Mouse (Mus musculus): ENCODE data around the gene Lmna. TPM values are rescaled to one million over a fixed set of nuclear protein-coding genes. Genes with fewer than 3 reads are reported as not detected.

Lmna gene
- total RNA-seq (2021), result 10 to 100 TPM; 75.3 to 79.8 TPM
- long read RNA-seq, experiment 1, transcript Lmna-205 (3 exons, 3,948 nt), result minor isoform, 5 of 395 reads
- long read RNA-seq, experiment 1, transcript Lmna-201 (12 exons, 3,156 nt), result minor isoform, 30 of 395 reads
- long read RNA-seq, experiment 1, transcript Lmna-203 (10 exons, 2,021 nt), result major isoform, 49 of 395 reads
- long read RNA-seq, experiment 1, partial matches to known transcripts, result 275 of 395 reads
- long read RNA-seq, experiment 1, other reads (novel, unspliced or antisense), result 34 of 395 reads
- long read RNA-seq, experiment 2, transcript Lmna-205 (3 exons, 3,948 nt), result minor isoform, 6 of 446 reads
- long read RNA-seq, experiment 2, transcript Lmna-203 (10 exons, 2,021 nt), result major isoform, 71 of 446 reads
- long read RNA-seq, experiment 2, transcript Lmna-201 (12 exons, 3,156 nt), result minor isoform, 28 of 446 reads
- long read RNA-seq, experiment 2, partial matches to known transcripts, result 302 of 446 reads
- long read RNA-seq, experiment 2, other reads (novel, unspliced or antisense), result 37 of 446 reads

- intact Hi-C loops (cut with DNase I), result no loop called here
- DNase-seq, result peak; percentile 87 to 92
These were observed at the start of gene Lmna for GRCm38 (mm10) chr3:88509692-88510420. Gene Lmna (minus strand): TSS chr3:88509956.

DNA sequence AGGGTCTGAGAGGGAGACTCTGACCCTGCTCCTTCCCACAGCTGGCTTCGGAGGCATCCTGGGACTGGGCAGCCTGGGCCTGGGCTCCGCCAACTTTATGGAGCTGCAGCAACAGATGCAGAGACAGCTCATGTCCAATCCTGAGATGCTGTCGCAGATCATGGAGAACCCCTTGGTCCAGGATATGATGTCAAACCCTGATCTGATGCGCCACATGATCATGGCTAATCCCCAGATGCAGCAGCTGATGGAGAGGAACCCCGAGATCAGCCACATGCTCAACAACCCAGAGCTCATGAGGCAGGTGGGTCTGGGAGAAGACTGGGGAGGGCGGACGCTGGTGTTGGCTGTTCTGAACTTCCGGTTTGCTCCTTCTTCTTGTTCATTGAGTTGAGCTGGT is 46.9 kb upstream of the Lmna start:
- intact Hi-C loops (cut with DNase I), result no loop called here
- DNase-seq, result no peak

GRCm38 (mm10) chr3:88555731-88556130 is 46.0 kb upstream of the Lmna start:
- intact Hi-C loops (cut with DNase I), result no loop called here
- DNase-seq, result no peak

- intact Hi-C loops (cut with DNase I), result no loop called here
- no peak for DNase-seq
These were observed 45.4 kb upstream of the Lmna start for GRCm38 (mm10) chr3:88555069-88555605.

DNA sequence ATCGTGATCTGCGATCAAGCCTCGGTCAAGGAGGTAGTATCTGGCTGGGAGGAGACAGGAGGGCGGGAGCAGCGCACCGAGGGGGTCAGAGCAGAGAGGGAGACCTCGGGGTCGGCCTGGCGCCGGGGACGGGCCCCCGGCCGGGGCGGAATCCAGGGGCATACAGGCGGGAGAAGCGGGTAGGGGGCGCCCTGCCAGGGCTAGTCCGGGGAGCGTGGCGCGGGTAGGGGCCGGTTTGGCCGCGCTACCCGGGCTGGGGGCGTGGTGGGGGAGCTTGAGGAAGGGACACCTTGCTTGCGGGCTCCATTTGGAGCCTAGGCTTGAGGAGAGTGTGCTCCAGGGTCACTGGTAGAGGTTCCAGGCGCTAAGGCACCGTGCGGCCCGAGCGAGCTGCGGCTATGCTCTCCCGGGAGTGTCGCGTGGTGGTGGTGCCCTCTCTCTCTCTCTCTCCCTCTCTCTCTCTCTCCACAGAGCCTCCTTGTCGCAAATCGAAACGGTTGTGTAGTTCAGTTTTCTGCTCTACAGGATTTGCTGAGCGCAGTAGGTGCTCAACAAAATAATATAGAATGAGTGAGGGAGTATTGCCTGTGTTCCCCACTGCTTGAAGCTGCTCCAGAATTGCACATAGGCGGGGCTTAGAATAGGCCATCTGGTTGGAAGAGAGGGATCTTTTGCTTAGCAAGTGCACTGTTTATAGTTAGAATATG is 44.3 kb upstream of the Lmna start:
- intact Hi-C loops (cut with DNase I), result no loop called here
- DNase-seq, result peak in 1 of 2 experiments; percentile 34

- intact Hi-C loops (cut with DNase I), result no loop called here
- peak; percentile 90 to 91 for DNase-seq
These were observed 43.7 kb upstream of the Lmna start, which contains the start of gene Ubqln4 for GRCm38 (mm10) chr3:88553525-88553879. Gene Ubqln4 (plus strand): TSS chr3:88553758.

DNA sequence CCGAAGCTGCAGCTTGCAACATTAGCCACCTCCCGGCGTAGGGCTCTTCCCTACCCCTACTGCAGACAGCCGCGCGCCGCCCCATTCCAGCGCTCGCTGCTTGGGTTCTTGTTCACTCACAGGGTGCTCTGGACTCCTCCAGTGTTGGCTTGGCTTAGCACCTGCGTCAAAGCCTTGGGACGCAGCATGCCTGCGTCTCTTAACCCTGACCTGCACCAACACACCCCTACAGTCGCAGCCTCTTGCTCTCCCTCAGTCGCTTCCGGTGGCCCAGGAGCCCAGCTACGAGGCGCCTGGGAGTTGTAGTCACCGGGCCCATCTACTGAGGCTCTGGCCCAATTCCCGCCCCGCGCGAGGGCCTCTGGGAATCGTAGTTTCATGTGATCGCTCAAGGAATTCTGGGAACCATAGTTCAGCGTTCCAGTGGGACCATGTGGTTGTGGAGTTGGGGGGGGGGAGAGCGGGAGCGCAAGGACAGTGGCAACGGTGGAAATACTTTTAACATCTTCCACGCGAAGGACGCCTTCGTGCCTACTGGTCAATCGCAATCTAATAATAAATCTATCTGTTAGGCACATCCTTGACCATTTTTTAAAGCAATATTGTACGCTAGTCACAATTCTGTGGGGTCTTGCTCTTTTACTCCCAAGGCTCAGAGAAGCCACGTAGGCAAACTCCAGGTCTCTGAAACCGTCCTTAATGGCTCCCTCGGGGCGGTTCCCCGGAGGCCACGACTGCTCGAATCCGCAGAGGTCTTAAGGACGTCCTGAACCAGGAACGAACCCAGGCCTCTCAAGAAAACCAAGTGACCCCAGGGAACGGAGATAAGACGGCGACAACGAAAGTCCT is 43.1 kb upstream of the Lmna start, which contains the start of gene Lamtor2:
TSS of gene Lamtor2 (minus strand) at position 399 of the 849 bp plus-strand sequence.
- peak; percentile 98 to 99 for DNase-seq
- intact Hi-C loops (cut with DNase I), result no loop called here

DNA sequence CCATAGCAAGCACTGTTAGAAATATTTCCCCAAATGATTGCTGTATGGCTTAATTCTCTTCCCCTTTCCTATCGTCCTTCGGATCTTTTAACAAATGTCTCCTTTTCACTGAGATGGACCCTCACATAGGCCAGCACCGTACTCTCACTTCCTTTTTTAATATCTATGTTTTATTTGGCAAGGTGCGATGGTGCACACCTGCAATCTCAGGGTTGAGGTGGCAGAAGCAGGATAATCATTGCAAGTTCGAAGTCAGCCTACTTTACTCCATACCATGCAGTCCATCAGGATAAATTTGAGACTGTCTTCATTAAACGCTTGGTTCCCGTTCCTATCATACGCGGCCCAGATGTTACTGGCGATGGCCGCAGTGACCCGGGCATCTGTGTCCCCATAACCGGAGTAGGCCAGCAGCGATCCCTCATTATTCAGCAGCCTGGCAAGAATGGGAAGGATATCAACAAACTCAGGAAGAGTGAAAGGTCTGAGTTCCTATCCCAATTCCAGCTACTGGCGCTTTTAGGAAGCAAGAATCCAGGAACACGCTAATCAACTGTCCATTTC is 42.4 kb upstream of the Lmna start:
- DNase-seq, result no peak
- intact Hi-C loops (cut with DNase I), result no loop called here

GRCm38 (mm10) chr3:88551586-88551985 is 41.8 kb upstream of the Lmna start:
- DNase-seq, result no peak
- intact Hi-C loops (cut with DNase I), result loop anchor here (2.0 kb wide), 1 partner anchor 65 kb away; no protein-coding TSS in a partner anchor

DNA sequence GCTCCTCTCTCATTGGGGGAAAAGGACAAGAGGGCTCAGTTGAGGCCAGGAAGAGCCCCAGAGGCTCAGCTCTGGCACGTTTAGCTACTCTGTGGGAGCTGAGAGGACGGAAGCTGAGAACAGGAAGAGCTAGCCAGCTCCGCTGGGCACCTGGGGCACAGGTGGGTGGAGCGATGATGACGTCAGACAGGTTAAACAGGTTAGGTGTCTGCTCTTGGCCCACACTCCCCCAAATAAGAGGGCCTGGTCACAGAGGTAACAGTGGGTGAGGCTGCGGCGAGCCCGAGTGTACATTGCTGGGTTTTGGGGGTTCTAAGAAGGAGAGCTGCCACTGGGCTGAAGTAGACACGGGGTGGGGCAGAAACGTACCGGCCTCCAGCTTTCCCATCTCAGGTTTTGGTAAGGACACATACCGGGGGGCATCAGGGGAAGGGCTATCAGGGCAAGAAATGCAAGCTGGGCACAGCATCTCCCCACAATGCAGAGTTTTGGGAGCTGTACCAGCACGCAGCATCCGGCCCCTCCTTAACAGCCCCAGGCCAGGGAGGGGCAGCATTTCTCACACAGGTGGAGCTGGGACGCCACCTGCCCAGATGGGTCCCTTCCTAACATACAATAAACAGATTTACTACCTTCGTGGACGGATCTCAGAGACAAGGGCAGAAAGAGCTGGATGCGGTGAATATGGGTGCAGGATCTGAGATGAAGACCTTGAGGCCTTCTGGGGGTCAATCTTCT is 38.6 kb upstream of the Lmna start, which contains the start of gene Rab25:
TSS of gene Rab25 (minus strand) at position 121 of the 738 bp plus-strand sequence.
- intact Hi-C loops (cut with DNase I), result no loop called here
- no peak for DNase-seq

DNA sequence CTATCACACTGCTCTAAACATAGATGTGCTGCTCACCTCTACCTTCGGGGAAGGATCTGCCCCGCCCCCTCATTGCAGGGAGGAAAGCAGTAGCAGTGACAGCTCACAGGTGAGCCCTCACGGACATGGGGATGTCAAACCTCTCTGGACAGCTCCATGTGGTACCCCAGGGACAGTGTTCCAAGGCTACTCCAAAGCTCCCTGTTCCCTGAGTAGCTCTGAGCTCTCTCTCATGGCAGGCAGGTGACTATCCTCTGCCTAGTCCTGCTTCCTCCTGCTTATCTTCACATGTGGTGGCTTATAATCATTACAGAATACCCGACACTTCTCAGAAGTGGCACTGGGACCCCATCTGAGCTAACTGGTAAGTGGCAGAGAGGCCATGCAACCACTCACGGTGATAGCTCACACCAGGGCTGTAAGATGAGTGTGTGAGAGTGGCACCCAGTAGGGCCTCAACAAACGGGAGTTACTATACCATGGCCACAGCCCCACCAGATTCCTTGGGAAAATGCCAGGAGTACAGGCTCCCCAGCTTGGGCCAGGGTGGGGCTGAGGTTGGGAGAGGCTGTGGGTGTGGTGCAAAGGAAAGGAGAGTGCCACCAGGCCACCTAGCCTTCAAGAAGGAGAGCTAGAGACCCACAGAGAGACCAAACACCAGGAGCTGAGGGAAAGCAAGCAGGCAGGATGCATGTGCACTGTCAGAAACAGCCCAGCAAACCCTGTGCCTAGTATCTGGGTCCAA is 37.1 kb upstream of the Lmna start:
- intact Hi-C loops (cut with DNase I), result no loop called here
- DNase-seq, result no peak

DNA sequence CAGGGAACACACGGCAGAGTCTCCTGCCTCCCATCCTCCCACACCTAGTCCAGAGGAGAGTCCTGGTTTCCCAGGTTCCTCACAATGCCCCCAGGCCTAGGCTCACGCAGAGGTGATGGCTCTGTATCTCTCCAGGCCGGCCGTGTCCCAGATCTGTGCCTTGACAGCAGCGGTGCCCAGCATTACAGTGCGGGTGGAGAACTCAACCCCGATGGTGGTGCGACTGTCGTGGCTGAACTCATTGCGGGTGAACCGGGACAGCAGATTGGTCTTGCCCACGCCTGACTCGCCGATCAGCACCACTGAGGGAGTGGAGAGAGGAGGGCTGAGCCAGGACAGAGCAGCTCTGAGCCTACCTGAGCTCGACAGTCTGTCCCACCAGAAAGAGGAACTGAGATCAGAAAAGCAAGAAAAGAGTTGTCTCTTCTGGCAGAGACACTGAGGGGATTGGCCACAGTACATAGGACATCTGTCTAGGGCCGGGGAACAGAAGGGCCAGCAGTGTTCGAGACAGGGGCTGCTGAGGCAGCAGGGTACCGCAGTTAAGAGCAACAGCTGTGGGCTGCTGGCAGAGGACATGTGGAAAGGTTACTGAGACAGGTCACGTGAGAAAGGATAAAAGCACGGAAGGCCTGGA is 35.3 kb upstream of the Lmna start:
- DNase-seq, result no peak
- intact Hi-C loops (cut with DNase I), result no loop called here

- no peak for DNase-seq
- intact Hi-C loops (cut with DNase I), result no loop called here
These were observed 34.8 kb upstream of the Lmna start for GRCm38 (mm10) chr3:88544514-88544913.

DNA sequence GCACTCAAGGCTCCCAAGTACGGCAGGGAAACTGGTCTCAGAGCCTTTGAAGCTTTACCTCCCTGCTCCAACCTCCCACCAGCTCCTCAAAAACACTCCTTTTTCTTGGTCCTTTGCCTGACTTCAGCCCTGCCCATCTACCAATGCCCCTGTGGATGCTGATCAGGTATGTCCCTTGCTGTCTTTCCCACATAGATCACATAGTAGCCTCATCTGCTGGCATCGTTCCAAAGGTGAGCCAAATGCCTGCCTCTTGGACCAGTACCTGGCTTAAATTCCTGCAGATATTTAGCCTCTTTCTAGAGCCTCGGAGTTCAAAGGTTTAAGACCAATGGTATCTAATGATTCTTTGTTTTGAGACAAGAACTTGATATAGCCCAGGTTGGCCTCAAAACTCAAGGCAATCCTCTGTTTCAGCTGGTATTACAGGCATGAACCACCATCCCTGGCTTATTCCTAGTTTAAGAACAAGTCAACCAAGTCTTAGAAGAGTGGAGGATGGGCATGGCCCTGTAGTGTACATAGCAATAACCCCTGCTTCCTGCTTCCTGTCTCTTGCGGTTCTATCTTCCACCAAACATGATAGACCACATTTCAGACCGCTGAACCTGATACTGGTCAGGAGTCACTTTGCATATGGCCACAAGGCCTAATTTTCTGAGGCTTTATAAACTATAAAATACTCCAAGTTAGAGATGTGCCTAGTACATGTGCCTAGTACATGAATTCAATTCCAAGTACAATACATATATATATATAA is 34.1 kb upstream of the Lmna start:
- intact Hi-C loops (cut with DNase I), result no loop called here
- DNase-seq, result no peak

DNA sequence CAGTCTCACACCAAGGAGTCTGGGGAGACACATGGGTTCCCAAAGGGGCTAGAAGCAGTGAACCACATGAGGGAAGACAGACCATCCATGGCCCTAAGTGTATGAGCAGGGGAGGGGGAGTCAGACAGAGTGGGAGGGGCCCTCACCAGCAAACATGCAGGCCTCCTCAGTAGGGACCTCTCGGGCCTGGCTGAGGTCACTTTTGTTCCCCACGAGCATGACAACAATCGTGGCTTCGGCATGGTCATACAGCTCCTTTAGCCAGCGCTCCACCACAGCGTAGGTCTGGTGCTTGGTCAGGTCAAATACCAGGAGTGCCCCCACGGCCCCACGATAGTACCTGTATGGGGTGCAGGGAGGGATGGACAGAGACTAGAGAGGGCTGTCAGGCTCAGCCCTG is 33.4 kb upstream of the Lmna start:
- no peak for DNase-seq
- intact Hi-C loops (cut with DNase I), result no loop called here

DNA sequence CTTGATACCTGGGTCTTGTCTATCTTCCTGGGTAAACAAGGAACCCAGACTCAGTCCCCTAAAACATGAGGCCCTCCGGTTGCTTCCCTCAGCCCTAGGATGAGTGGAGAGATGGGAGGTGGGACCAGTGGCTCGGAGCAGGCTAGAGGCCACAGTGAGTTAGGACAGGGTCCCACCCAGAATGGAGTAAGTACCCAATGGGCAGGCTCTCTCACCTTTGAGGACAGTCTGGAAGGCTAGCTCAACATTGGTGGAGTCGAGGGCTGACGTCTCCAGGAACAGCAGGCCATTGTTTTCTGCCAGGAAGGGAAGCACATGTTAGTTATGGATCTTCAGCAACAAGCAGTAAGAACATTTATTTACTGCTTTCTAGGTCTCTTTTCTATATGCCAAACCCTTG is 32.7 kb upstream of the Lmna start:
- no peak for DNase-seq
- intact Hi-C loops (cut with DNase I), result no loop called here
